Mouse (Mus musculus) spleen, adult 10 weeks (tissue): Measurements from ENCODE around the gene Cbr1. TPM values are rescaled to one million over a fixed set of nuclear protein-coding genes. Genes with fewer than 3 reads are reported as not detected.

Experiments
- polyA plus RNA-seq: library from polyadenylated mRNA; stranded (reverse); fragments of 350-450 nt; fragmentation: Illumina TruSeq; extraction: RNeasy Lipid Tissue Mini Kit (QIAGEN cat#74804); gene quantifications from one replicate; pipeline ENCODE4 v1.2.3, GENCODE M21; 2015; ENCODE audit warnings: low replicate concordance; ENCODE audit not compliant: insufficient read depth

Cbr1 gene
- 20.3 TPM for polyA plus RNA-seq

DNA sequence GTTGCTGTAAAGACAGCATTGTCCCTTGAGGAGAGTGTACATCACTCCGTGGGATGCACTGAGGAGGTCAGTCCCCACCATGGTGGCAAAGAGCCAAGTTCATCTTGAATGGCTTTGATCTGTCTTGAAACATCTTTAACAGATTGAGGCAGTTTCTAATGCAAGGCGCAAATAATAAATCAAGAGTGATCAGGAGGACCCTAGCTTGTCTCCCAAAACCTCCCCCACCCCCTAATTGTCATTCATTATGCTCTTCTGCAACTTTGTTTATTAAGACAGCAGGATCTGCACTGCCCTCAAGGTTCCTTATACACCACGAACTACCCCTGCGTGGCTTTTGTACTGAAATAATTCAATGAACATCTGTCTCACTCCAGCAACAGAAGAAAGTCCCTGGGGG is at the start of gene Cbr1:
TSS of gene Cbr1 (plus strand) at position 301 of the 400 bp plus-strand sequence.

DNA sequence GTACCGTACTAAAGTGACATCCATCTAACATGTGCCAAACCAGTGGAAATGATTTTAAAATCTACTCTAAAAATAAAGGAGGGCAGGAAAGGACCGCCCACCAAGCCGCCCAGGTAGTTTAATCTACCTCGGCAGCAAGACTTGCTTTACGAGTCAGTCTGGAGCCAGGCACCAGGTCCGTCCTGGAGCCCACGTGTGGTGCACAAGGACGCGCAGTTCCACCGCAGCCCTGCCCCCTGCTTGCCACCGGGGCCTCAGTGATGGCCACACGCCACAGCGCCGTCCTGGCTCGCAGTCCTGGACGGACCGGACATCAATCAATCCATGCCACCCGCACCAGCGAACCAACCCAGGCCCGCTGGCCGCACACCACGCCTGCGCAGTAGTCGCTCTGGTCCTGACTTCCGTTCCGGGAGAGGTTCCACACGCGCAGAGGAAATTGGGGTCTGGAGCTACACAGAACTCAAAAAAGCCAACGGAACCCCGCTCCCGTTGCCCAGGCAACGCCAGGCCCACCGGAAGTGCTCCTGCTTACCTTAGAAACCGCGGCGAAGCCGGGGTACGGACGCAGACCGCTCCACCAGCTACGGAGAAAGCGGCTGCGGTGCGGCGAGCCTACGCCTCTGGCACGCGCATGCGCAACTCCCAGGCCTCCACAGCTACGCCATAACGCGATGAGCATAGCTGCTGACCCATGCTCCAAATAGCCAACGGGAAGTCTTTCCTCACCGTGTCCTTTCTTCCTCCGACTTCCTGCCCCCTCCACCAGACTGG is 2.0 kb upstream of the Cbr1 start, which contains the start of gene Setd4:
TSS of gene Setd4 (minus strand) at position 625 of the 774 bp plus-strand sequence.

DNA sequence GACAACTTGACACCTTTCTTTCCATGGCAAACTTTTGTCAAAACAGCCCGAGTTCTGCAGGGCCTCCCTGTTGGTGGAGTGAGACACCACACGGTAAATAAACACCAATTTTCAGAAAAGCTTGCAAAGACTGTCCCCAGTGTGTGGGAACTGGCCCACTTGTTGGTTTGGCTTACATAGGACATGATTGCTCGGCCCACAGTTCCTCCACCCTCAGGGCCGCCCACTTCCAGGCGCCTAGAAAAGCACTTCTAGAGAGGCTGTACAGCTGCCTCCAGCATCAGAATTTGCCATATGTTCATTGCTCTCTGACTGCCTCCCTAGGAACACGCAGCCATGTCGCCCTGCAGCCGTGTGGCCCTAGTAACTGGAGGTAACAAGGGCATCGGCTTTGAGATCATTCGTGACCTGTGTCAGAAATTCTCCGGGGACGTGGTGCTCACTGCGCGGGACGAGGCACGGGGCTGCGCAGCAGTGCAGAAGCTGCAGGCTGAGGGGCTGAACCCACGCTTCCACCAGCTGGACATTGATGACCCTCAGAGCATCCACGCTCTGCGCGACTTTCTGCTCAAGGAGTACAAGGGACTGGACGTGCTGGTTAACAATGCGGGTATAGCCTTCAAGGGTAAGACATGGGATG is 22.2 kb downstream of the Cbr1 start, which contains the start of gene Gm5678:
TSS of gene Gm5678 (plus strand) at position 337 of the 640 bp plus-strand sequence.

Other genes with a start within 250 kb of the Cbr1 start
- gene Setd4, start 1.8 kb upstream of the Cbr1 start, polyA plus RNA-seq = 13.2 TPM
- not detected for gene Gm5678, start 22.2 kb downstream of the Cbr1 start, polyA plus RNA-seq
- 4.3 TPM for gene Cbr3, start 77.4 kb downstream of the Cbr1 start, polyA plus RNA-seq
- 31.6 TPM for gene Dop1b, start 106.1 kb downstream of the Cbr1 start, polyA plus RNA-seq
- gene Morc3, start 226.3 kb downstream of the Cbr1 start, polyA plus RNA-seq = 121 TPM